Mouse (Mus musculus) olfactory bulb, adult 2 months (tissue): ENCODE results near the gene Oprm1. TPM values are rescaled to one million over a fixed set of nuclear protein-coding genes. Genes with fewer than 3 reads are reported as not detected.

Source experiments
- H3K27ac ChIP-seq: fragments of 200-500 bp; 2 replicates; pipeline ENCODE4 v1.5.1; 2012; ENCODE audit warnings: low read depth, low read length; ENCODE audit not compliant: insufficient read depth
- H3K4me1 ChIP-seq: fragments of 200-500 bp; 2 replicates; pipeline ENCODE4 v1.6.1; 2012; ENCODE audit warnings: low read length; ENCODE audit not compliant: control insufficient read depth, insufficient read depth
- H3K4me3 ChIP-seq: fragments of 200-500 bp; 2 replicates; pipeline ENCODE4 v1.5.1; 2012; ENCODE audit warnings: mild to moderate bottlenecking, low read depth, low read length, moderate library complexity; ENCODE audit not compliant: insufficient read depth
- CTCF ChIP-seq: fragments of 200-500 bp; IDR thresholded peaks from 2 replicates; pipeline ENCODE4 v1.5.1; 2012; ENCODE audit warnings: low read depth, mild to moderate bottlenecking, low read length, moderate library complexity; ENCODE audit not compliant: insufficient read depth
- POLR2A ChIP-seq: fragments of 200-500 bp; IDR thresholded peaks from 2 replicates; pipeline ENCODE4 v1.6.1; 2012; ENCODE audit warnings: mild to moderate bottlenecking, low read depth, low read length, moderate library complexity; ENCODE audit not compliant: insufficient read depth
- WGBS: fragments of 180-500 bp; shearing (Covaris S2); methylation state at CpG from one replicate; pipeline ENCODE4 v1.1.7; 2018; 5-methylcytosine and 5-hydroxymethylcytosine counted together
- polyA plus RNA-seq: library from polyadenylated mRNA; stranded (reverse); fragments of >200 nt; gene quantifications from 2 replicates; pipeline ENCODE4 v1.2.4, GENCODE M21; 2012; ENCODE audit warnings: low replicate concordance; ENCODE audit not compliant: missing spikeins, insufficient read depth, insufficient read length

Oprm1 gene
- polyA plus RNA-seq, 1 experiment: not detected

- Histone ChIP-seq H3K27ac (no peak overlapping the region), H3K4me1 (peaks cover 2% of the 10 kb centered on the region), H3K4me3 (no peak overlapping the region)
- TF ChIP-seq POLR2A (no peak), CTCF (no peak)
- 65% methylated on average over 2 of the region's 2 CpGs for WGBS
Measured at GRCm38 (mm10) chr10:6926724-6927123, 168.4 kb downstream of the Oprm1 start.

- WGBS: 87% methylated on average over 4 of the region's 4 CpGs
- no peak overlapping the region for H3K4me3 ChIP-seq
Measured at GRCm38 (mm10) chr10:6927600-6928223, 169.4 kb downstream of the Oprm1 start.

GRCm38 (mm10) chr10:6928905-6929304, 170.6 kb downstream of the Oprm1 start:
- Histone ChIP-seq H3K27ac (no peak overlapping the region), H3K4me3 (no peak overlapping the region), H3K4me1 (peaks cover 2% of the 10 kb centered on the region)
- WGBS: 59% methylated on average over 1 of the region's 1 CpGs
- no peak for TF ChIP-seq POLR2A
- TF ChIP-seq CTCF: no peak

More at GRCm38 (mm10) chr10:6927600-6928223, 169.4 kb downstream of the Oprm1 start:
- TF ChIP-seq POLR2A (no peak), CTCF (no peak)
- H3K27ac ChIP-seq: no peak overlapping the region
- peaks cover 2% of the 10 kb centered on the region for H3K4me1 ChIP-seq

- Histone ChIP-seq H3K4me3 (no peak overlapping the region), H3K4me1 (peaks cover 2% of the 10 kb centered on the region), H3K27ac (no peak overlapping the region)
- TF ChIP-seq POLR2A (no peak), CTCF (no peak)
- 64% methylated on average over 1 of the region's 1 CpGs for WGBS
Measured at GRCm38 (mm10) chr10:6930398-6930797, 172.1 kb downstream of the Oprm1 start.

GRCm38 (mm10) chr10:6930889-6931288, 172.6 kb downstream of the Oprm1 start:
- no peak for TF ChIP-seq CTCF
- TF ChIP-seq POLR2A: no peak
- no peak overlapping the region for H3K4me3 ChIP-seq
- 18% methylated on average over 2 of the region's 2 CpGs for WGBS
- H3K4me1 ChIP-seq: peaks cover 2% of the 10 kb centered on the region
- no peak overlapping the region for H3K27ac ChIP-seq

GRCm38 (mm10) chr10:6934776-6935175, 176.5 kb downstream of the Oprm1 start:
- no peak overlapping the region for H3K4me3 ChIP-seq
- H3K4me1 ChIP-seq: peaks cover 2% of the 10 kb centered on the region
- TF ChIP-seq POLR2A: no peak
- TF ChIP-seq CTCF: no peak
- H3K27ac ChIP-seq: peak overlapping the region; percentile 20; the same call in 1 of the 2 replicates
- WGBS: 34% methylated on average over 3 of the region's 3 CpGs

- TF ChIP-seq CTCF (no peak), POLR2A (no peak)
- Histone ChIP-seq H3K4me3 (no peak overlapping the region), H3K4me1 (no peaks in the 10 kb centered on the region), H3K27ac (peak overlapping the region; percentile 31; the same call in 1 of the 2 replicates)
- 46% methylated on average over 4 of the region's 4 CpGs for WGBS
Measured at GRCm38 (mm10) chr10:6936671-6937425, 178.5 kb downstream of the Oprm1 start.

- Histone ChIP-seq H3K4me3 (no peak overlapping the region), H3K27ac (no peak overlapping the region), H3K4me1 (no peaks in the 10 kb centered on the region)
- WGBS: 59% methylated on average over 1 of the region's 1 CpGs
- TF ChIP-seq CTCF: no peak
- no peak for TF ChIP-seq POLR2A
Measured at GRCm38 (mm10) chr10:6953115-6953514, 194.8 kb downstream of the Oprm1 start.

- H3K4me1 ChIP-seq: no peaks in the 10 kb centered on the region
- no peak for TF ChIP-seq CTCF
- TF ChIP-seq POLR2A: no peak
- no peak overlapping the region for H3K27ac ChIP-seq
- H3K4me3 ChIP-seq: no peak overlapping the region
Measured at GRCm38 (mm10) chr10:6954533-6954932, 196.2 kb downstream of the Oprm1 start.

GRCm38 (mm10) chr10:6956357-6956756, 198.1 kb downstream of the Oprm1 start:
- Histone ChIP-seq H3K4me3 (no peak overlapping the region), H3K27ac (no peak overlapping the region), H3K4me1 (no peaks in the 10 kb centered on the region)
- WGBS: 95% methylated on average over 2 of the region's 2 CpGs
- no peak for TF ChIP-seq CTCF
- no peak for TF ChIP-seq POLR2A
